8 mouse cellular contexts compared by ENCODE assay signal in the genomic region with DNA sequence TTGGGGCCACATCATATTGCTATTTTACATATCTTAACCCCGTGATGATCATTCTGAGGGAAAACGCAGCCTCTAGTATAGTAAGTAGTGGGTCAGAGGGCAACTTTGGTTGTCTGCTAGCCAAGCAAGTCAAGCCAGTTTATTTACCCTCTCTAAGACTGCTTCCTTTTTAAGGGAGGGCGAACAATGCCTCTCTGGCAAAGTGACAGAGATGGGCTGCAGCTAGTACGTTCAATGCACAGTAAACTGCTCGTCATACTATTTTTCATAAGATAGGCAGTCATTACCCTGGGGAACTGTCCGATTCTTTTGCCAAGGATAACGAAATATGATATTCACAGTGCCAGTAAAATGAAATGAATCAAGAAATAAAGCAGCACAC. TPM values are rescaled to one million over a fixed set of nuclear protein-coding genes. Genes with fewer than 3 reads are reported as not detected.
DNase-seq lines count a peak whose midpoint lies in the region; ATAC-seq and TF ChIP-seq lines count a peak whose summit lies in the region.

No protein-coding gene starts in this region.

- H3K27me3 ChIP-seq in ES-Bruce4 (ENCODE audit: control insufficient read depth, insufficient read depth, low read length, poor library complexity, severe bottlenecking), result no peaks in the 10 kb centered on the region
- H3K27me3 ChIP-seq in forebrain, embryonic 10.5 days (ENCODE audit: poor library complexity, severe bottlenecking), result no peaks in the 10 kb centered on the region
- no peaks in the 10 kb centered on the region for H3K27me3 ChIP-seq in hindbrain, embryonic 15.5 days
- H3K27me3 ChIP-seq in liver, embryonic 14.5 days (ENCODE audit: control insufficient read depth, insufficient read depth, low read length), result no peaks in the 10 kb centered on the region

- no peaks in the 10 kb centered on the region for H3K4me1 ChIP-seq in ES-Bruce4 (ENCODE audit: control insufficient read depth, insufficient read depth, low read length)
- H3K4me1 ChIP-seq in forebrain, embryonic 10.5 days, result peaks cover 37% of the 10 kb centered on the region
- H3K4me1 ChIP-seq in hindbrain, embryonic 15.5 days (replicated peaks), result peaks cover 41% of the 10 kb centered on the region
- peaks cover 17 to 36% of the 10 kb centered on the region in 2 experiments for H3K4me1 ChIP-seq in liver, embryonic 14.5 days (replicated peaks; ENCODE audit: control insufficient read depth in 2 of 2, insufficient read depth in 2 of 2, low read length in 1 of 2)

- DNase-seq in 416B (ENCODE audit: low read depth), result peak; percentile 50
- no peak for DNase-seq in forebrain, embryonic 10.5 days (ENCODE audit: extremely low spot score, low spot score)
- peak in 1 of 3 experiments; percentile 20 for DNase-seq in liver, embryonic 14.5 days (ENCODE audit: low read depth in 3 of 3, low spot score in 3 of 3)
- peak; percentile 49 for DNase-seq in skeletal muscle tissue, adult 2 months (ENCODE audit: low read depth, low spot score)
- no peak for DNase-seq in right cerebral cortex, adult 18-20 months
- no peak for DNase-seq in ovary, adult 18-20 months (ENCODE audit: low spot score)

- TF ChIP-seq POLR2A in ES-Bruce4 (IDR thresholded peaks at IDR 0.05; ENCODE audit: insufficient read depth, low read length), result no peak

- H3K4me3 ChIP-seq in ES-Bruce4 (ENCODE audit: low read depth, low read length), result peak overlapping the region; percentile 97
- H3K4me3 ChIP-seq in forebrain, embryonic 10.5 days, result peak overlapping the region; percentile 83
- H3K4me3 ChIP-seq in hindbrain, embryonic 15.5 days, result peak overlapping the region; percentile 94
- peak overlapping the region; percentile 91 to 99 for H3K4me3 ChIP-seq in liver, embryonic 14.5 days (ENCODE audit: insufficient read depth in 1 of 2, low read depth in 2 of 2, low read length in 2 of 2)

- TF ChIP-seq CTCF in ES-Bruce4 (IDR thresholded peaks at IDR 0.05; ENCODE audit: low read depth, low read length), result no peak
- no peak for TF ChIP-seq CTCF in liver, embryonic 14.5 days (IDR thresholded peaks at IDR 0.05; ENCODE audit: low read depth)

- TF ChIP-seq EP300 in ES-Bruce4 (IDR thresholded peaks at IDR 0.05; ENCODE audit: insufficient read depth, low read depth, low read length), result no peak
- no peak for TF ChIP-seq EP300 in liver, embryonic 14.5 days (IDR thresholded peaks at IDR 0.05; ENCODE audit: low read depth)

- no peaks in the 10 kb centered on the region for H3K36me3 ChIP-seq in ES-Bruce4 (ENCODE audit: control insufficient read depth, insufficient read depth, low read length, poor library complexity, severe bottlenecking)
- H3K36me3 ChIP-seq in forebrain, embryonic 10.5 days (replicated peaks), result no peaks in the 10 kb centered on the region
- H3K36me3 ChIP-seq in hindbrain, embryonic 15.5 days, result no peaks in the 10 kb centered on the region
- H3K36me3 ChIP-seq in liver, embryonic 14.5 days (replicated peaks; ENCODE audit: control insufficient read depth, insufficient read depth, low read depth), result no peaks in the 10 kb centered on the region; the same call in 1 of the 2 replicates

- peak overlapping the region; percentile 79; the same call in 1 of the 2 replicates for H3K9ac ChIP-seq in ES-Bruce4 (ENCODE audit: low read depth, poor library complexity, severe bottlenecking)
- H3K9ac ChIP-seq in hindbrain, embryonic 15.5 days, result peak overlapping the region; percentile 89; the same call in 1 of the 2 replicates
- peak overlapping the region; percentile 98 for H3K9ac ChIP-seq in liver, embryonic 14.5 days (replicated peaks)

- 43% methylated on average over 7 of the region's 7 CpGs for WGBS in forebrain, embryonic 10.5 days
- 14% methylated on average over 7 of the region's 7 CpGs for WGBS in hindbrain, embryonic 15.5 days
- 15% methylated on average over 7 of the region's 7 CpGs for WGBS in liver, embryonic 14.5 days (ENCODE audit: insufficient replicate concordance)

- ATAC-seq in hindbrain, embryonic 15.5 days (ENCODE audit: low FRiP score, low read depth), result no peak
- no peak for ATAC-seq in liver, embryonic 14.5 days (ENCODE audit: insufficient read depth)

- H3K27ac ChIP-seq in ES-Bruce4 (ENCODE audit: insufficient read depth, low read length), result no peak overlapping the region
- H3K27ac ChIP-seq in forebrain, embryonic 10.5 days, result no peak overlapping the region
- H3K27ac ChIP-seq in hindbrain, embryonic 15.5 days (replicated peaks), result peak overlapping the region; percentile 99; the same call in 1 of the 2 replicates
- H3K27ac ChIP-seq in liver, embryonic 14.5 days, result peak overlapping the region; percentile 95

- peak overlapping the region; percentile 82 for H3K4me2 ChIP-seq in hindbrain, embryonic 15.5 days
- peak overlapping the region; percentile 97 for H3K4me2 ChIP-seq in liver, embryonic 14.5 days (ENCODE audit: low read depth)

- no peaks in the 10 kb centered on the region for H3K9me3 ChIP-seq in ES-Bruce4 (replicated peaks; ENCODE audit: control insufficient read depth, insufficient read depth, low read length, poor library complexity, severe bottlenecking)
- no peaks in the 10 kb centered on the region for H3K9me3 ChIP-seq in forebrain, embryonic 10.5 days
- no peaks in the 10 kb centered on the region for H3K9me3 ChIP-seq in hindbrain, embryonic 15.5 days
- no peaks in the 10 kb centered on the region for H3K9me3 ChIP-seq in liver, embryonic 14.5 days (ENCODE audit: control insufficient read depth, low read length)

RNA-seq across cellular contexts. Expression of a gene that starts 1.4 kb away (rescaled TPM):
- 110 and 115 TPM in 2 replicates for polyA plus RNA-seq in ES-Bruce4 (2011; ENCODE audit: insufficient read depth, insufficient read length, low read depth, missing spikeins)
- polyA plus RNA-seq in forebrain, embryonic 10.5 days (2016; fragmentation: Nextera tagmentation; extraction: Ambion mirVana), result 57.5 and 58.6 TPM in 2 replicates
- polyA plus RNA-seq in hindbrain, embryonic 15.5 days (2015; fragmentation: Nextera tagmentation; extraction: Ambion mirVana), result 111 and 112 TPM in 2 replicates
- 7.8 and 11.7 TPM in 2 replicates for polyA plus RNA-seq in liver, embryonic 14.5 days (2012; rRNA removed)
- 74.4 and 80.3 TPM in 2 replicates for polyA plus RNA-seq in liver, embryonic 14.5 days (2014; fragmentation: Nextera tagmentation; extraction: Ambion mirVana)

RNA-seq across cellular contexts. Expression of a gene that starts 42.1 kb away (rescaled TPM):
- 0.19 TPM in 1 of 2 replicates, not detected in the other for polyA plus RNA-seq in ES-Bruce4 (2011; ENCODE audit: insufficient read depth, insufficient read length, low read depth, missing spikeins)
- polyA plus RNA-seq in forebrain, embryonic 10.5 days (2016; fragmentation: Nextera tagmentation; extraction: Ambion mirVana), result not detected in 2 replicates
- polyA plus RNA-seq in hindbrain, embryonic 15.5 days (2015; fragmentation: Nextera tagmentation; extraction: Ambion mirVana), result 0.13 and 0.16 TPM in 2 replicates
- 4.0 and 5.4 TPM in 2 replicates for polyA plus RNA-seq in liver, embryonic 14.5 days (2012; rRNA removed)
- 3.0 and 4.2 TPM in 2 replicates for polyA plus RNA-seq in liver, embryonic 14.5 days (2014; fragmentation: Nextera tagmentation; extraction: Ambion mirVana)

Comparison
In these comparisons a context has a peak if more than half of its experiments do, and no peak if none do; other contexts are left out.
1. DNase-seq: peak in 416B (single experiment) and skeletal muscle tissue, adult 2 months (single experiment); none in forebrain, embryonic 10.5 days (single experiment), right cerebral cortex, adult 18-20 months (single experiment) and ovary, adult 18-20 months (single experiment).
2. H3K27ac ChIP-seq: peak in hindbrain, embryonic 15.5 days (single experiment) and liver, embryonic 14.5 days (single experiment); none in ES-Bruce4 (single experiment) and forebrain, embryonic 10.5 days (single experiment).
3. Peak in every context shown above with its lines, with median percentiles within 50 percentile points of each other: H3K4me3 ChIP-seq and H3K9ac ChIP-seq.